Mouse (Mus musculus) monocyte, adult 5-6 weeks (primary cell): ENCODE data around the gene Lrrc8e. TPM values are rescaled to one million over a fixed set of nuclear protein-coding genes. Genes with fewer than 3 reads are reported as not detected.
"Not testable (repeated sequence)": the region's sequence is repeated elsewhere in the genome, so short reads cannot be mapped to it uniquely, and the experiment has no call there.

Experiments
- ATAC-seq: fragments of 153-309, 156-312 bp; replicated peaks from 2 replicates; pipeline ENCODE4 v1.8.0; 2017; ENCODE audit warnings: mild to moderate bottlenecking; ENCODE audit not compliant: low TSS enrichment, insufficient number of reproducible peaks, severe bottlenecking, poor library complexity, low FRiP score
- total RNA-seq: library from RNA; stranded (forward); fragments of 200-1000, 200-491, 200-594 nt; gene quantifications from 3 replicates; pipeline ENCODE4 v1.2.3, GENCODE M21; 2017

Gene Lrrc8e
- total RNA-seq, 1 experiment from 2014 or later, result not detected

- ATAC-seq, result no peak
These were observed 25.6 kb downstream of the Lrrc8e start for GRCm38 (mm10) chr8:4252116-4252760.

GRCm38 (mm10) chr8:4252934-4253841, 26.6 kb downstream of the Lrrc8e start, which contains the start of gene Snapc2:
TSS of gene Snapc2 (plus strand) at chr8:4253080.
- peak; percentile 79 for ATAC-seq

- no peak for ATAC-seq
These were observed 27.4 kb downstream of the Lrrc8e start for GRCm38 (mm10) chr8:4254001-4254400.

GRCm38 (mm10) chr8:4255471-4255870, 28.8 kb downstream of the Lrrc8e start:
- ATAC-seq, result not testable (repeated sequence)

- no peak for ATAC-seq
These were observed 30.3 kb downstream of the Lrrc8e start for GRCm38 (mm10) chr8:4256911-4257310.

- ATAC-seq, result no peak
These were observed 30.7 kb downstream of the Lrrc8e start for GRCm38 (mm10) chr8:4257350-4257749.

- ATAC-seq, result peak; percentile 57; the same call in 1 of the 2 replicates
These were observed 31.6 kb downstream of the Lrrc8e start for GRCm38 (mm10) chr8:4258233-4258632.

GRCm38 (mm10) chr8:4258678-4259077, 32.1 kb downstream of the Lrrc8e start:
- no peak for ATAC-seq

GRCm38 (mm10) chr8:4259125-4259804, 32.6 kb downstream of the Lrrc8e start, which contains the start of gene Ctxn1:
TSS of gene Ctxn1 (minus strand) at chr8:4259274.
- peak; percentile 79 for ATAC-seq

- ATAC-seq, result no peak
These were observed 33.2 kb downstream of the Lrrc8e start for GRCm38 (mm10) chr8:4259805-4260170.

- no peak for ATAC-seq
These were observed 36.6 kb downstream of the Lrrc8e start for GRCm38 (mm10) chr8:4263105-4263791.

GRCm38 (mm10) chr8:4265160-4265914, 38.7 kb downstream of the Lrrc8e start:
- ATAC-seq, result no peak

GRCm38 (mm10) chr8:4267627-4268026, 41.0 kb downstream of the Lrrc8e start:
- no peak for ATAC-seq

- no peak for ATAC-seq
These were observed 43.0 kb downstream of the Lrrc8e start for GRCm38 (mm10) chr8:4269609-4270008.

- peak; percentile 98 for ATAC-seq
These were observed 48.9 kb downstream of the Lrrc8e start, which contains the start of gene Timm44 for GRCm38 (mm10) chr8:4275275-4276110. TSS of gene Timm44 (minus strand) at chr8:4275913.

- no peak for ATAC-seq
These were observed 49.5 kb downstream of the Lrrc8e start for GRCm38 (mm10) chr8:4276111-4276465.
